ENCODE assay signal across 18 mouse cellular contexts in genomic region chr5:147680711-147681110, GRCm38 (mm10). TPM values are rescaled to one million over a fixed set of nuclear protein-coding genes. Genes with fewer than 3 reads are reported as not detected.
DNase-seq lines count a peak whose midpoint lies in the region; ATAC-seq lines count a peak whose summit lies in the region.
"Had no signal": no experiment of that assay in that cellular context is flagged by ENCODE, and none has a peak within 500 bp of the region (broad histone marks: within the 10 kb centered on the region; RNA-seq: fewer than 3 reads in every experiment).

No protein-coding gene starts in this region.

- peak; percentile 18 for DNase-seq in adrenal gland, postnatal 14 days
- no peak for DNase-seq in adrenal gland, adult 8-10 months
- DNase-seq in hindbrain, embryonic 14.5 days (ENCODE audit: low spot score) = no peak
- peak; percentile 50 to 57 for DNase-seq in kidney, postnatal 25 days
- DNase-seq in kidney, adult 18-20 months = no peak
- peak; percentile 29 to 33 for DNase-seq in right cerebral cortex, postnatal 10 days (ENCODE audit: low spot score in 2 of 2)
- no peak for DNase-seq in right cerebral cortex, adult 2 months (ENCODE audit: low spot score in 2 of 2)
- DNase-seq: cerebellum, adult 9-11 months; layer of hippocampus, adult 9-11 months had no signal

- WGBS in hindbrain, embryonic 13.5 days = 69% methylated on average over 5 of the region's 5 CpGs
- WGBS in hindbrain, embryonic 14.5 days = 54% methylated on average over 5 of the region's 5 CpGs

- H3K9ac ChIP-seq in hindbrain, embryonic 13.5 days = no peak overlapping the region
- no peak overlapping the region for H3K9ac ChIP-seq in hindbrain, embryonic 14.5 days
- H3K9ac ChIP-seq: embryonic facial prominence, embryonic 13.5 days had no signal

- H3K27me3 ChIP-seq in hindbrain, embryonic 13.5 days = no peaks in the 10 kb centered on the region
- no peaks in the 10 kb centered on the region for H3K27me3 ChIP-seq in hindbrain, embryonic 14.5 days (ENCODE audit: control insufficient read depth, insufficient read depth, low read length)
- H3K27me3 ChIP-seq: embryonic facial prominence, embryonic 13.5 days; heart, embryonic 12.5 days had no signal

- H3K4me2 ChIP-seq in hindbrain, embryonic 13.5 days = no peak overlapping the region
- no peak overlapping the region for H3K4me2 ChIP-seq in hindbrain, embryonic 14.5 days (replicated peaks)
- H3K4me2 ChIP-seq: embryonic facial prominence, embryonic 13.5 days; liver, embryonic 11.5 days had no signal

- H3K36me3 ChIP-seq in hindbrain, embryonic 13.5 days = no peaks in the 10 kb centered on the region
- no peaks in the 10 kb centered on the region for H3K36me3 ChIP-seq in hindbrain, embryonic 14.5 days (replicated peaks; ENCODE audit: control insufficient read depth, insufficient read depth)
- H3K36me3 ChIP-seq: embryonic facial prominence, embryonic 13.5 days had no signal

- peak overlapping the region; percentile 8; the same call in 1 of the 2 replicates for H3K27ac ChIP-seq in hindbrain, embryonic 13.5 days
- H3K27ac ChIP-seq in hindbrain, embryonic 14.5 days = no peak overlapping the region
- H3K27ac ChIP-seq: embryonic facial prominence, embryonic 13.5 days; left cerebral cortex, adult 2 months; stomach, postnatal 0 days had no signal

- H3K4me1 ChIP-seq in hindbrain, embryonic 13.5 days (replicated peaks) = peaks cover 20% of the 10 kb centered on the region
- peaks cover 7% of the 10 kb centered on the region; the same call in 1 of the 2 replicates for H3K4me1 ChIP-seq in hindbrain, embryonic 14.5 days (replicated peaks; ENCODE audit: control insufficient read depth, insufficient read depth, low read length)
- H3K4me1 ChIP-seq: embryonic facial prominence, embryonic 13.5 days had no signal

- H3K9me3 ChIP-seq in hindbrain, embryonic 13.5 days = no peaks in the 10 kb centered on the region
- H3K9me3 ChIP-seq in hindbrain, embryonic 14.5 days (ENCODE audit: control insufficient read depth, low read length) = no peaks in the 10 kb centered on the region
- H3K9me3 ChIP-seq: embryonic facial prominence, embryonic 13.5 days; heart, embryonic 12.5 days had no signal

- no peak overlapping the region for H3K4me3 ChIP-seq in hindbrain, embryonic 13.5 days
- no peak overlapping the region for H3K4me3 ChIP-seq in hindbrain, embryonic 14.5 days (replicated peaks; ENCODE audit: low read length)
- H3K4me3 ChIP-seq: embryonic facial prominence, embryonic 13.5 days; heart, embryonic 12.5 days; left cerebral cortex, adult 2 months had no signal

- no peak for ATAC-seq in hindbrain, embryonic 13.5 days (ENCODE audit: low FRiP score)
- no peak for ATAC-seq in hindbrain, embryonic 14.5 days (ENCODE audit: low FRiP score)
- ATAC-seq: activated CD4-positive, CD25-positive, alpha-beta regulatory T cell, adult 4 months; CD4-positive, CD25-positive, alpha-beta regulatory T cell, adult 4 months had no signal

RNA-seq across cellular contexts. Expression of gene Flt1, which starts 45.1 kb away (rescaled TPM):
- total RNA-seq in adrenal gland, postnatal 14 days (2021) = 56.2 and 60.0 TPM in 2 replicates
- 10 to 100 TPM; 53.9 to 96.3 (median 78.7) TPM for total RNA-seq in adrenal gland, adult 8-10 months (2022)
- polyA plus RNA-seq in hindbrain, embryonic 13.5 days (2015; fragmentation: Nextera tagmentation; extraction: Ambion mirVana) = 11.1 and 12.0 TPM in 2 replicates
- 13.2 and 13.8 TPM in 2 replicates for polyA plus RNA-seq in hindbrain, embryonic 14.5 days (2014; fragmentation: Nextera tagmentation; extraction: Ambion mirVana)
- total RNA-seq: megakaryocyte-erythroid progenitor cell, adult 5-6 weeks had no signal
- polyA plus RNA-seq: activated CD4-positive, CD25-positive, alpha-beta regulatory T cell, adult 4 months had no signal

Comparison
In these comparisons a context has a peak if more than half of its experiments do, and no peak if none do; other contexts are left out.
1. DNase-seq: peak in adrenal gland, postnatal 14 days (single experiment), kidney, postnatal 25 days (2 of 2) and right cerebral cortex, postnatal 10 days (2 of 2); none in adrenal gland, adult 8-10 months (single experiment), hindbrain, embryonic 14.5 days (single experiment), kidney, adult 18-20 months (single experiment) and right cerebral cortex, adult 2 months (0 of 2).